Mouse (Mus musculus) spleen, adult 2 months (tissue): ENCODE measurements around the gene Cdca3. TPM values are rescaled to one million over a fixed set of nuclear protein-coding genes. Genes with fewer than 3 reads are reported as not detected.

Source experiments
- DNase-seq, 2 experiments: peaks; one replicate each; pipeline versions ENCODE4 v3.0.0 to v3.0.0-alpha.2; 2012 to 2021; ENCODE audit warnings: low spot score in 2 of 2, low read depth in 1 of 2
- H3K27ac ChIP-seq: fragments of 200-500 bp; 2 replicates; pipeline ENCODE4 v1.5.1; 2012; ENCODE audit warnings: low read length, inconsistent platforms; ENCODE audit not compliant: insufficient read depth
- H3K27me3 ChIP-seq: fragments of 200-500 bp; 2 replicates; pipeline ENCODE4 v1.6.1; 2012; ENCODE audit warnings: mild to moderate bottlenecking, moderate library complexity, low read length, inconsistent platforms; ENCODE audit not compliant: control insufficient read depth, insufficient read depth
- H3K36me3 ChIP-seq: fragments of 200-500 bp; 2 replicates; pipeline ENCODE4 v1.6.1; 2012; ENCODE audit warnings: mild to moderate bottlenecking, low read length, inconsistent platforms; ENCODE audit not compliant: control insufficient read depth, insufficient read depth
- H3K4me1 ChIP-seq: fragments of 200-500 bp; 2 replicates; pipeline ENCODE4 v1.6.1; 2011; ENCODE audit warnings: inconsistent platforms; ENCODE audit not compliant: control insufficient read depth, insufficient read depth, insufficient read length
- H3K4me3 ChIP-seq: fragments of 200-500 bp; 2 replicates; pipeline ENCODE4 v1.5.1; 2011; ENCODE audit warnings: mild to moderate bottlenecking, inconsistent platforms; ENCODE audit not compliant: insufficient read depth, insufficient read length; ENCODE audit errors: extremely low read depth
- CTCF ChIP-seq: fragments of 200-500 bp; IDR thresholded peaks from 2 replicates; pipeline ENCODE4 v1.5.1; 2011; ENCODE audit warnings: mild to moderate bottlenecking, inconsistent platforms; ENCODE audit not compliant: insufficient read depth, insufficient read length, insufficient replicate concordance; ENCODE audit errors: extremely low read depth
- POLR2A ChIP-seq: fragments of 200-500 bp; IDR thresholded peaks from 2 replicates; pipeline ENCODE4 v1.6.1; 2011; ENCODE audit warnings: low read depth, low read length, inconsistent platforms
- WGBS: fragments of 180-500 bp; shearing (Covaris S2); methylation state at CpG from one replicate; pipeline ENCODE4 v1.1.7; 2018; 5-methylcytosine and 5-hydroxymethylcytosine counted together
- polyA plus RNA-seq: library from polyadenylated mRNA; depleted of rRNA; stranded (reverse); fragments of >200 nt; gene quantifications from 2 replicates; pipeline ENCODE4 v1.2.3, GENCODE M21; 2012

The Cdca3 gene
- polyA plus RNA-seq, 1 experiment, result 30.4 TPM

- H3K4me1 ChIP-seq, result peaks cover 3% of the 10 kb centered on the region; the same call in 1 of the 2 replicates
- DNase-seq, result no peak
Measured at GRCm38 (mm10) chr6:124834512-124835081, 5.2 kb downstream of the Cdca3 start.

GRCm38 (mm10) chr6:124835531-124835930, 6.2 kb downstream of the Cdca3 start:
- WGBS, result 98% methylated on average over 10 of the region's 10 CpGs

More at GRCm38 (mm10) chr6:124834512-124835081, 5.2 kb downstream of the Cdca3 start:
- Histone ChIP-seq H3K27ac (no peak overlapping the region), H3K27me3 (no peaks in the 10 kb centered on the region), H3K4me3 (no peak overlapping the region), H3K36me3 (no peaks in the 10 kb centered on the region)
- no peak for TF ChIP-seq CTCF
- TF ChIP-seq POLR2A, result no peak
- WGBS, result 82% methylated on average over 6 of the region's 6 CpGs

GRCm38 (mm10) chr6:124836411-124836810, 7.1 kb downstream of the Cdca3 start:
- 82% methylated on average over 7 of the region's 7 CpGs for WGBS
- Histone ChIP-seq H3K36me3 (no peaks in the 10 kb centered on the region), H3K4me3 (no peak overlapping the region), H3K27ac (no peak overlapping the region), H3K4me1 (no peaks in the 10 kb centered on the region; the same call in 1 of the 2 replicates), H3K27me3 (no peaks in the 10 kb centered on the region)
- TF ChIP-seq CTCF (no peak), POLR2A (no peak)
- DNase-seq, result no peak

More at GRCm38 (mm10) chr6:124835531-124835930, 6.2 kb downstream of the Cdca3 start:
- Histone ChIP-seq H3K27me3 (no peaks in the 10 kb centered on the region), H3K4me1 (no peaks in the 10 kb centered on the region; the same call in 1 of the 2 replicates), H3K27ac (no peak overlapping the region), H3K4me3 (no peak overlapping the region), H3K36me3 (no peaks in the 10 kb centered on the region)
- DNase-seq, result no peak
- TF ChIP-seq POLR2A (no peak), CTCF (no peak)

- no peaks in the 10 kb centered on the region for H3K36me3 ChIP-seq
- H3K27ac ChIP-seq, result no peak overlapping the region
- no peaks in the 10 kb centered on the region; the same call in 1 of the 2 replicates for H3K4me1 ChIP-seq
- no peak for DNase-seq
- TF ChIP-seq POLR2A (no peak), CTCF (no peak)
- no peak overlapping the region for H3K4me3 ChIP-seq
- 54% methylated on average over 8 of the region's 8 CpGs for WGBS
- H3K27me3 ChIP-seq, result no peaks in the 10 kb centered on the region
Measured at GRCm38 (mm10) chr6:124839805-124840204, 10.5 kb downstream of the Cdca3 start.

GRCm38 (mm10) chr6:124840241-124841167, 11.2 kb downstream of the Cdca3 start, which contains the start of gene Gnb3:
Gnb3 (minus strand) TSS chr6:124840275.
- no peak within 1 kb of the TSS for H3K27ac ChIP-seq
- WGBS, result 48% methylated on average over 15 of the region's 15 CpGs
- TF ChIP-seq POLR2A (no peak), CTCF (no peak)
- H3K4me1 ChIP-seq, result no peaks in the 10 kb centered on the region; the same call in 1 of the 2 replicates
- no peaks in the 10 kb centered on the region for H3K36me3 ChIP-seq
- no peaks in the 10 kb centered on the region for H3K27me3 ChIP-seq
- no peak within 1 kb of the TSS for H3K4me3 ChIP-seq
- peak in 1 of 2 experiments; percentile 17 for DNase-seq

GRCm38 (mm10) chr6:124847305-124847704, 18.0 kb downstream of the Cdca3 start:
- DNase-seq, result peak; percentile 74 to 84
- Histone ChIP-seq H3K36me3 (no peaks in the 10 kb centered on the region), H3K27ac (no peak overlapping the region), H3K27me3 (no peaks in the 10 kb centered on the region), H3K4me3 (no peak overlapping the region), H3K4me1 (no peaks in the 10 kb centered on the region)
- WGBS, result 23% methylated on average over 9 of the region's 9 CpGs
- peak; percentile 88; the same call in 1 of the 2 replicates for TF ChIP-seq CTCF
- no peak for TF ChIP-seq POLR2A

- H3K4me3 ChIP-seq, result no peak overlapping the region
- WGBS, result 69% methylated on average over 8 of the region's 8 CpGs
- no peaks in the 10 kb centered on the region for H3K27me3 ChIP-seq
- no peaks in the 10 kb centered on the region for H3K4me1 ChIP-seq
- TF ChIP-seq CTCF, result no peak
- no peak for TF ChIP-seq POLR2A
- no peak overlapping the region for H3K27ac ChIP-seq
- H3K36me3 ChIP-seq, result no peaks in the 10 kb centered on the region
- DNase-seq, result no peak
Measured at GRCm38 (mm10) chr6:124850535-124850934, 21.2 kb downstream of the Cdca3 start.
